Mouse (Mus musculus): Measurements from ENCODE around the gene Zbtb17. TPM values are rescaled to one million over a fixed set of nuclear protein-coding genes. Genes with fewer than 3 reads are reported as not detected.

Zbtb17 gene
- polyA plus RNA-seq, 1 experiment from 2014 or later = 5.5 TPM

GRCm38 (mm10) chr4:141420192-141420829, 24.1 kb upstream of the Zbtb17 start, which contains the start of gene Hspb7:
TSS of gene Hspb7 (plus strand) at chr4:141420779.
- H3K36me3 ChIP-seq (replicated peaks; ENCODE audit: insufficient read depth, low read length) = no peaks in the 10 kb centered on the region
- no peak within 1 kb of the TSS for H3K4me3 ChIP-seq (ENCODE audit: low read depth, low read length)
- 58% methylated on average over 9 of the region's 9 CpGs for WGBS (ENCODE audit: insufficient replicate concordance)
- H3K9ac ChIP-seq (replicated peaks) = no peak within 1 kb of the TSS
- no peak for DNase-seq
- no peak within 1 kb of the TSS for H3K27ac ChIP-seq (ENCODE audit: low read depth)
- TF ChIP-seq EP300 (IDR thresholded peaks at IDR 0.05; ENCODE audit: low read depth) (no peak), CTCF (IDR thresholded peaks at IDR 0.05; ENCODE audit: low read depth) (no peak)
- no peak within 1 kb of the TSS for H3K4me2 ChIP-seq (ENCODE audit: low read depth, low read length)
- H3K27me3 ChIP-seq (ENCODE audit: insufficient read depth, low read length) = peaks cover 12% of the 10 kb centered on the region; the same call in 1 of the 2 replicates
- H3K4me1 ChIP-seq (ENCODE audit: insufficient read depth) = no peaks in the 10 kb centered on the region; the same call in 1 of the 2 replicates
- no peaks in the 10 kb centered on the region for H3K9me3 ChIP-seq (ENCODE audit: low read length)
- no peak for ATAC-seq

DNA sequence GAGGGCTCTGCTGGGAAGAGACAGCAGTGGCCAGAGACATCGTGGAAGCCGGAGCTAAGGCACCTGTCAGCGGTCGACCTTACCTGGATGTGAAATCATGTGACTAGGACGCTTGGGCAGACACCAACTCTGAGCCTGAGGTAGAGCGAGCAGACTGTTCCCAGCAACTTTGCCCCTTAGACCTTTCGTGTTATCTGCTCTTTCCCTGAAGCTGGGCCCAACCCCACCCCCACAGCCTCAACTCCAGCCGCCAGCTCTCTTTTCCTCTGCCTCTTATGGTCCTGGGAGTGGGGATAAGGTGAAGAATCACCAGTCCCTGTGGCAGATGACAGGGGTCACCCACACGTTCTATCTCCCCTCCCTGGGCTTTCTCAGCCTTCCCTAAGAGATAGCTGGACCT, 23.6 kb upstream of the Zbtb17 start:
- no peak overlapping the region for H3K9ac ChIP-seq (replicated peaks)
- no peak for ATAC-seq
- peaks cover 4% of the 10 kb centered on the region for H3K4me1 ChIP-seq (ENCODE audit: insufficient read depth)
- DNase-seq = no peak
- no peak overlapping the region for H3K27ac ChIP-seq (ENCODE audit: low read depth)
- no peak overlapping the region for H3K4me2 ChIP-seq (ENCODE audit: low read depth, low read length)
- peaks cover 17% of the 10 kb centered on the region; the same call in 1 of the 2 replicates for H3K27me3 ChIP-seq (ENCODE audit: insufficient read depth, low read length)
- H3K36me3 ChIP-seq (replicated peaks; ENCODE audit: insufficient read depth, low read length) = no peaks in the 10 kb centered on the region
- TF ChIP-seq EP300 (IDR thresholded peaks at IDR 0.05; ENCODE audit: low read depth) = no peak
- TF ChIP-seq CTCF (IDR thresholded peaks at IDR 0.05; ENCODE audit: low read depth) = no peak
- no peak overlapping the region for H3K4me3 ChIP-seq (ENCODE audit: low read depth, low read length)
- H3K9me3 ChIP-seq (ENCODE audit: low read length) = no peaks in the 10 kb centered on the region
- WGBS (ENCODE audit: insufficient replicate concordance) = 41% methylated on average over 9 of the region's 9 CpGs

DNA sequence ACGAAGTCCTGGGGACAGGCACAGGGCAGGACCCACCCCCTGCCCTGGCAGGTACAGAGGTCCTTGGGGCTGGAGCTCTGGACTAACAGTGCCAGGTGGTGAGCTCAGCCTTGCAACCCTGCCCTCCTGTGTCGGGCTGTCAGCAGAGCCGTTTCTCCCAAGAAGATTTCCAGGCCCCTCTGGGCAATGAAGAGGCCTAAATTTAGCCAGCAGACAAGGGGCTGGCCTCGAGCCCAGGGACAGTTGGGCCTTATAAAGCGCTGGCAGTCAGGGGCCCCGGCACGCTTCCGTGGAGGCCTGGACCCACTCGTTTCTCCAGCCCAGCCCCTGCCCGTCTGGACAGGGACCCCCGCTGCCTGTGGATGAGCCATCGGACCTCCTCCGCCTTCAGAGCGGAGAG, 23.0 kb upstream of the Zbtb17 start:
- Histone ChIP-seq H3K27me3 (ENCODE audit: insufficient read depth, low read length) (peaks cover 19% of the 10 kb centered on the region; the same call in 1 of the 2 replicates), H3K4me2 (ENCODE audit: low read depth, low read length) (no peak overlapping the region), H3K4me1 (ENCODE audit: insufficient read depth) (peaks cover 5% of the 10 kb centered on the region), H3K36me3 (replicated peaks; ENCODE audit: insufficient read depth, low read length) (no peaks in the 10 kb centered on the region), H3K9ac (replicated peaks) (no peak overlapping the region), H3K9me3 (ENCODE audit: low read length) (no peaks in the 10 kb centered on the region), H3K4me3 (ENCODE audit: low read depth, low read length) (no peak overlapping the region), H3K27ac (ENCODE audit: low read depth) (no peak overlapping the region)
- no peak for ATAC-seq
- TF ChIP-seq EP300 (IDR thresholded peaks at IDR 0.05; ENCODE audit: low read depth) = no peak
- no peak for TF ChIP-seq CTCF (IDR thresholded peaks at IDR 0.05; ENCODE audit: low read depth)
- 60% methylated on average over 14 of the region's 14 CpGs for WGBS (ENCODE audit: insufficient replicate concordance)
- no peak for DNase-seq

DNA sequence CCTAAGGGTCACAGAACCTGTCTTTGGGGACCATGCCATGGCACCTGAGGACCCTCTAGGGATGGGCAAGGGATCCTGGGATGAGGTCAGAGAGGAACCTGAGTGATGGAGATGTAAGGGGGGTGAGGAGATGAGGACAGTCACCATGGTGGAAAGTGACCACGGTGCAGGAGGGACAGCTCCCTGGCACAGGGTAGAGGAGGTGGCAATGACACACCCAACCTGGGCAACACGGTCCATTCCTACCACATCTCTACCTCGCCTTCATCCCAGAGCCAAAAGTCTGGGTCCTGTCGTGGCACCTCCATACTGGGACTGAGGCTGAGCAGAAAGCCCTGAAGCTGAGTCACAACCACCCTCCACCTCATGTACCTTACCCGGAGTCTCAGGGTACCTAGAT, 21.6 kb upstream of the Zbtb17 start:
- Histone ChIP-seq H3K27me3 (ENCODE audit: insufficient read depth, low read length) (peaks cover 19% of the 10 kb centered on the region; the same call in 1 of the 2 replicates), H3K4me1 (ENCODE audit: insufficient read depth) (peaks cover 5% of the 10 kb centered on the region), H3K9ac (replicated peaks) (no peak overlapping the region), H3K4me2 (ENCODE audit: low read depth, low read length) (no peak overlapping the region), H3K36me3 (replicated peaks; ENCODE audit: insufficient read depth, low read length) (no peaks in the 10 kb centered on the region), H3K4me3 (ENCODE audit: low read depth, low read length) (no peak overlapping the region), H3K27ac (ENCODE audit: low read depth) (no peak overlapping the region), H3K9me3 (ENCODE audit: low read length) (no peaks in the 10 kb centered on the region)
- ATAC-seq = no peak
- TF ChIP-seq CTCF (IDR thresholded peaks at IDR 0.05; ENCODE audit: low read depth) (no peak), EP300 (IDR thresholded peaks at IDR 0.05; ENCODE audit: low read depth) (no peak)
- WGBS (ENCODE audit: insufficient replicate concordance) = 71% methylated on average over 5 of the region's 5 CpGs
- DNase-seq = no peak

DNA sequence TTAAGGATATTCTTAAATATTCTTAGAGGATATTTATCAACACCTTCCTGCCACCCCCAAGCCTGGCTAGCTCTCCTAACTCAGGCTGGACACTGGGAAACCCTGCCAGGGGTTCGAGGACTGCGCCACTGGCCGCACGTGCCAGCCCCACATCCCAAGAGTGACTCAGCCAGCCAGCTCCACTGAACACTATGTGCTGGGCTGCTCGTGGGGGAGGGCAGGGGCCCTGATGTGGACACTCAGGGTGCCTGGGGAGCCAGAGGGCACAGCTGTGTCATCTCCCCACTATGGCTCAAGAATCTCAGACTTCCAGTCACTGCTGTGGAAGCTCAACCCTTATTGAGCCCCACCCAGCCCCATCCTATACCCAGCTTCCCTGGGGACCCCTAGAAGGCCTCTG, 21.2 kb upstream of the Zbtb17 start:
- H3K4me2 ChIP-seq (ENCODE audit: low read depth, low read length) = no peak overlapping the region
- peaks cover 19% of the 10 kb centered on the region; the same call in 1 of the 2 replicates for H3K27me3 ChIP-seq (ENCODE audit: insufficient read depth, low read length)
- ATAC-seq (no peak), DNase-seq (no peak)
- H3K27ac ChIP-seq (ENCODE audit: low read depth) = no peak overlapping the region
- no peak overlapping the region for H3K9ac ChIP-seq (replicated peaks)
- TF ChIP-seq EP300 (IDR thresholded peaks at IDR 0.05; ENCODE audit: low read depth) (no peak), CTCF (IDR thresholded peaks at IDR 0.05; ENCODE audit: low read depth) (no peak)
- no peaks in the 10 kb centered on the region for H3K36me3 ChIP-seq (replicated peaks; ENCODE audit: insufficient read depth, low read length)
- peaks cover 5% of the 10 kb centered on the region for H3K4me1 ChIP-seq (ENCODE audit: insufficient read depth)
- 80% methylated on average over 5 of the region's 5 CpGs for WGBS (ENCODE audit: insufficient replicate concordance)
- H3K4me3 ChIP-seq (ENCODE audit: low read depth, low read length) = no peak overlapping the region
- H3K9me3 ChIP-seq (ENCODE audit: low read length) = no peaks in the 10 kb centered on the region

GRCm38 (mm10) chr4:141423691-141424431, 20.6 kb upstream of the Zbtb17 start:
- no peaks in the 10 kb centered on the region for H3K36me3 ChIP-seq (replicated peaks; ENCODE audit: insufficient read depth, low read length)
- no peak for ATAC-seq
- H3K9me3 ChIP-seq (ENCODE audit: low read length) = no peaks in the 10 kb centered on the region
- no peak overlapping the region for H3K4me3 ChIP-seq (ENCODE audit: low read depth, low read length)
- H3K4me2 ChIP-seq (ENCODE audit: low read depth, low read length) = no peak overlapping the region
- H3K27me3 ChIP-seq (ENCODE audit: insufficient read depth, low read length) = peaks cover 19% of the 10 kb centered on the region; the same call in 1 of the 2 replicates
- DNase-seq = no peak
- H3K9ac ChIP-seq (replicated peaks) = no peak overlapping the region
- no peak for TF ChIP-seq CTCF (IDR thresholded peaks at IDR 0.05; ENCODE audit: low read depth)
- H3K4me1 ChIP-seq (ENCODE audit: insufficient read depth) = peaks cover 5% of the 10 kb centered on the region
- H3K27ac ChIP-seq (ENCODE audit: low read depth) = no peak overlapping the region
- 75% methylated on average over 13 of the region's 13 CpGs for WGBS (ENCODE audit: insufficient replicate concordance)

All from liver, postnatal 0 days (tissue).